Mouse (Mus musculus): Measurements from ENCODE around the gene Trpm4.

- TF ChIP-seq CTCF (conservative IDR thresholded peaks at IDR 0.05 in 1 of 2, IDR thresholded peaks at IDR 0.05 in 1 of 2; ENCODE audit: low read depth in 2 of 2, low read length in 2 of 2) (no peak), RCOR1 (conservative IDR thresholded peaks at IDR 0.05; ENCODE audit: low read depth, low read length) (no peak), POLR2A (IDR thresholded peaks at IDR 0.05; ENCODE audit: low read depth, low read length) (no peak), MYC (IDR thresholded peaks at IDR 0.05; ENCODE audit: low read depth, low read length) (no peak), POLR2AphosphoS2 (IDR thresholded peaks at IDR 0.05; ENCODE audit: low read depth, low read length) (no peak), USF1 (IDR thresholded peaks at IDR 0.05; ENCODE audit: low read depth, low read length) (no peak), MAX (IDR thresholded peaks at IDR 0.05; ENCODE audit: low read length) (no peak), MXI1 (IDR thresholded peaks at IDR 0.05; ENCODE audit: low read depth, low read length) (no peak), EP300 (IDR thresholded peaks at IDR 0.05; ENCODE audit: low read length) (no peak), TCF12 (IDR thresholded peaks at IDR 0.05; ENCODE audit: low read depth, low read length) (no peak), ZMIZ1 (IDR thresholded peaks at IDR 0.05; ENCODE audit: low read depth, low read length) (no peak)
These were observed 76.3 kb downstream of the Trpm4 start for GRCm38 (mm10) chr7:45257063-45257840.
